Mouse (Mus musculus) cerebellum, adult 2 months (tissue): ENCODE results near the gene Dlgap1.

ENCODE experiments used
- CTCF ChIP-seq: fragments of 200-500 bp; IDR thresholded peaks from 2 replicates; pipeline ENCODE4 v1.5.1; 2011; ENCODE audit warnings: low read depth, mild to moderate bottlenecking, control low read depth, low read length, moderate library complexity, borderline replicate concordance; ENCODE audit not compliant: insufficient read depth
- POLR2A ChIP-seq: fragments of 200-500 bp; IDR thresholded peaks from 2 replicates; pipeline ENCODE4 v1.6.1; 2011; ENCODE audit warnings: low read length, control low read depth, borderline replicate concordance; ENCODE audit not compliant: insufficient read depth

- TF ChIP-seq CTCF, result no peak
- no peak for TF ChIP-seq POLR2A
These were observed 493.4 kb downstream of the Dlgap1 start for GRCm38 (mm10) chr17:70462231-70462630.
